Mouse (Mus musculus) bone marrow macrophage, adult 2 months (primary cell): ENCODE measurements at regions not wholly inside any gene's neighbourhood (a gene's known extent, or its start where the extent isn't known, plus 50 kb on each side); places are given as distances from the start of the nearest gene placed in this dataset.

Experiments used
- CTCF ChIP-seq: IDR thresholded peaks from 2 replicates; pipeline ENCODE4 v1.5.1; 2012; ENCODE audit warnings: low read depth, mild to moderate bottlenecking, low read length, moderate library complexity
- POLR2A ChIP-seq: IDR thresholded peaks from 2 replicates; pipeline ENCODE4 v1.6.1; 2012; ENCODE audit warnings: mild to moderate bottlenecking, low read depth, low read length, borderline replicate concordance

- no peak for TF ChIP-seq CTCF
- no peak for TF ChIP-seq POLR2A
Measured at GRCm38 (mm10) chr12:26778796-26779195, 309.8 kb downstream of the Cmpk2 start.
